Mouse (Mus musculus) neural tube, embryonic 13.5 days (tissue): ENCODE results near the gene Cldn1. TPM values are rescaled to one million over a fixed set of nuclear protein-coding genes. Genes with fewer than 3 reads are reported as not detected.

Source experiments
- ATAC-seq: fragments of 200-750 bp; cut with Nextera tagmentation; 2 replicates; pipeline ENCODE4 v1.8.0; 2017; ENCODE audit warnings: low read depth, mild to moderate bottlenecking, moderate TSS enrichment, moderate library complexity
- H3K27ac ChIP-seq: fragments of 300-500 bp; sonication (generic); replicated peaks from 2 replicates; pipeline ENCODE4 v1.5.1; 2015; ENCODE audit warnings: moderate library complexity, mild to moderate bottlenecking, inconsistent platforms
- H3K27me3 ChIP-seq: fragments of 300-500 bp; sonication (generic); 2 replicates; pipeline ENCODE4 v1.6.1; 2015; ENCODE audit warnings: mild to moderate bottlenecking, inconsistent platforms
- H3K36me3 ChIP-seq: fragments of 300-500 bp; sonication (generic); 2 replicates; pipeline ENCODE4 v1.6.1; 2015; ENCODE audit warnings: mild to moderate bottlenecking, inconsistent platforms
- H3K4me1 ChIP-seq: fragments of 300-500 bp; sonication (generic); replicated peaks from 2 replicates; pipeline ENCODE4 v1.6.1; 2015; ENCODE audit warnings: inconsistent platforms
- H3K4me2 ChIP-seq: fragments of 300-500 bp; sonication (generic); 2 replicates; pipeline ENCODE4 v1.6.1; 2015; ENCODE audit warnings: inconsistent platforms, mild to moderate bottlenecking, moderate library complexity
- H3K4me3 ChIP-seq: fragments of 300-500 bp; sonication (generic); 2 replicates; pipeline ENCODE4 v1.5.1; 2015; ENCODE audit warnings: mild to moderate bottlenecking, inconsistent platforms
- H3K9ac ChIP-seq: fragments of 300-500 bp; sonication (generic); 2 replicates; pipeline ENCODE4 v1.6.1; 2015; ENCODE audit warnings: moderate library complexity, mild to moderate bottlenecking, inconsistent platforms
- H3K9me3 ChIP-seq: fragments of 300-500 bp; sonication (generic); 2 replicates; pipeline ENCODE4 v1.6.1; 2016; ENCODE audit warnings: inconsistent platforms
- WGBS: fragments of 180-500 bp; shearing (Covaris S2); methylation state at CpG from one replicate; pipeline ENCODE4 v1.1.7; 2015; 5-methylcytosine and 5-hydroxymethylcytosine counted together
- polyA plus RNA-seq: library from polyadenylated mRNA; unstranded; fragments of >200 nt; fragmentation: Nextera tagmentation; extraction: Ambion mirVana; gene quantifications from 2 replicates; pipeline ENCODE4 v1.2.1, GENCODE M21; 2015

Gene Cldn1
- polyA plus RNA-seq: 4.6 and 5.6 TPM in 2 replicates

GRCm38 (mm10) chr16:26371325-26372053 lies at the start of gene Cldn1:
Gene Cldn1, minus strand, starts transcription at chr16:26371841.
- peak; percentile 76 for ATAC-seq
- peak within 1 kb of the TSS; percentile 81 for H3K4me2 ChIP-seq
- H3K4me1 ChIP-seq: peaks cover 8% of the 10 kb centered on the region
- H3K36me3 ChIP-seq: no peaks in the 10 kb centered on the region
- H3K27ac ChIP-seq: no peak within 1 kb of the TSS
- H3K9ac ChIP-seq: peak within 1 kb of the TSS; percentile 63
- peak within 1 kb of the TSS; percentile 46 for H3K4me3 ChIP-seq
- no peaks in the 10 kb centered on the region for H3K9me3 ChIP-seq
- peaks cover 3% of the 10 kb centered on the region; the same call in 1 of the 2 replicates for H3K27me3 ChIP-seq
- WGBS: 3% methylated on average over 33 of the region's 33 CpGs

DNA sequence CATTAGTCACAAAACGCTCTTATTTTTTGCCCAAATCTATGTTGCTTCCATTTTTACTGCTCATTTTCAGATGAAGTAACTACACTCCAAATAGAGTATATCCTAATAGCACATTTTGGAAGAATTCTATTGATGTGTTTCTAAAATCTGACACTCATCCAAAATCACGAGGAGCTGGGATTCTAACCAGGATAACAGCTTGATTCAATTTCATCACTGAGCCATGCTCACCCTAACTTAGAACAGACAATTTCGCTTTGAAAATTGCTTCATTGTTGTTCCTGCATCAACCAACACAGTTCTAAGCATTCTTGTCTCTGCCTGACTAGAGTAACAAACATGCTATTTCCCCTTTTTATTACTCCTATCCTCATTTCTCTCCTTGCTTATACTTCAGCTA lies 47.0 kb upstream of the Cldn1 start:
- Histone ChIP-seq H3K9me3 (no peaks in the 10 kb centered on the region), H3K4me1 (no peaks in the 10 kb centered on the region), H3K4me2 (no peak overlapping the region), H3K9ac (no peak overlapping the region), H3K27ac (no peak overlapping the region), H3K4me3 (no peak overlapping the region), H3K36me3 (no peaks in the 10 kb centered on the region), H3K27me3 (no peaks in the 10 kb centered on the region)
- 91% methylated on average over 3 of the region's 3 CpGs for WGBS
- no peak for ATAC-seq

DNA sequence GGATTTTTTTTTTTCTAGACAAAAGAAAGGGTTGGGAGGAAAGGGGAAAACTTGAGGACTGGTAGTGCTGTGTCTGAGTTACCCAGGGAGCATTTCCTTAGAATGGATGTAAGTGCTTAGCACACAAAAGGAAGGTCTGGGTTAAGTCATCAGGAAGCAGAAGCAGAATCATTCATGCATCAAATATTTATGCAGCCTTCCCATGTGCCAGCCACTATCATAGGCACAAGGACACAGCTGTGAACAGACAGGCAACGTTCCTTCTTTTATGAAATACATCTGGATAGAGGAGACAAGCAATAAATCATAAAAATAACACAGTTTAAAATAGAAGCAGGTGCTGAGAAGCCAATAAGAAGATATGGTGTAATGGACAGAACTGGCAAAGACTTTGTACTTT lies 32.4 kb upstream of the Cldn1 start:
- 20% methylated on average over 1 of the region's 1 CpGs for WGBS
- H3K4me2 ChIP-seq: no peak overlapping the region
- H3K9ac ChIP-seq: no peak overlapping the region
- no peaks in the 10 kb centered on the region for H3K27me3 ChIP-seq
- no peaks in the 10 kb centered on the region for H3K36me3 ChIP-seq
- H3K4me3 ChIP-seq: no peak overlapping the region
- ATAC-seq: no peak; the same call in 1 of the 2 replicates
- no peak overlapping the region for H3K27ac ChIP-seq
- H3K4me1 ChIP-seq: no peaks in the 10 kb centered on the region
- H3K9me3 ChIP-seq: no peaks in the 10 kb centered on the region

DNA sequence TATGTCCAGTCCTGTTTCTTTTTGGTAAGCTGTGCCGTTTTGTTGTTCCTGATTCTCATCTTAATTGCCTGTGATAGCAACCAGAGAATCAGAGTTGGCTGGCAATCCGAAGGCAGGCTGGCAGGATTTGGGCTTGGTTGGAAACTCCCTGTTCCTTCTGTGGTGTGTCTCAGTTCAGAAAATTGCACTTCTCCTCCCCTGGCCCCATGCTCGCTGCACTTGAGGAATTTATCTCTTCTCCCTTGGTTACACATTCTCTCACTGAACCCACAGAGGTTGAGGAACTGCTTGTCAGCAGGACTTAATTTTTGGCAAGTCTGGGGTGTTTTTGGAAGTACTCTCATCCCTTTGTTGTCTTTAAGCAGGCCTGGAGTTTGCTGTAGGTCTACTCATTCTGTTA lies 29.3 kb upstream of the Cldn1 start:
- Histone ChIP-seq H3K9ac (no peak overlapping the region), H3K36me3 (no peaks in the 10 kb centered on the region), H3K9me3 (no peaks in the 10 kb centered on the region), H3K27ac (no peak overlapping the region), H3K4me2 (no peak overlapping the region), H3K4me3 (no peak overlapping the region), H3K27me3 (no peaks in the 10 kb centered on the region), H3K4me1 (no peaks in the 10 kb centered on the region)
- 68% methylated on average over 3 of the region's 3 CpGs for WGBS
- ATAC-seq: no peak

DNA sequence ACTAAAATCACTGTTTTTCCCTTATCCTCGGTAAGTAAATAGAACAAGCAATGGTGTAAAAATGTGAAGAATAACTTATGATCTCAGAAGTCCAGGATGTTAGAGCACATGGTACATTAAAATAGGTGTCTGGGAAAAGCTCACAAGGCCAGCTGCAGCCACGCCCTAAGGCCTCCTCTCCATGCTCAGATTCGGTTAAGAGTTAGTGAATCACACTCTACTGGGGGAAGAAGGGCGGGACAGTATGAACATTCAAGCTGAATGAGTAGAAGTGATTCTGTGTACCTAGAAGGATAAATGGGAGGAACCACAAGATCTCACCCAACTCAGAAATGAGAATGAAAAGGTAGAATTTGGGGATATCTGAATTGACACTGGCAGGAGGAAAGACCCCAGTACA lies 28.9 kb upstream of the Cldn1 start:
- H3K9ac ChIP-seq: no peak overlapping the region
- ATAC-seq: no peak
- no peak overlapping the region for H3K4me3 ChIP-seq
- H3K4me1 ChIP-seq: no peaks in the 10 kb centered on the region
- no peaks in the 10 kb centered on the region for H3K36me3 ChIP-seq
- no peaks in the 10 kb centered on the region for H3K9me3 ChIP-seq
- H3K4me2 ChIP-seq: no peak overlapping the region
- H3K27me3 ChIP-seq: no peaks in the 10 kb centered on the region
- no peak overlapping the region for H3K27ac ChIP-seq
- 84% methylated on average over 4 of the region's 4 CpGs for WGBS

GRCm38 (mm10) chr16:26390936-26391335 lies 19.3 kb upstream of the Cldn1 start:
- 80% methylated on average over 4 of the region's 4 CpGs for WGBS
- Histone ChIP-seq H3K27ac (no peak overlapping the region), H3K27me3 (no peaks in the 10 kb centered on the region)

DNA sequence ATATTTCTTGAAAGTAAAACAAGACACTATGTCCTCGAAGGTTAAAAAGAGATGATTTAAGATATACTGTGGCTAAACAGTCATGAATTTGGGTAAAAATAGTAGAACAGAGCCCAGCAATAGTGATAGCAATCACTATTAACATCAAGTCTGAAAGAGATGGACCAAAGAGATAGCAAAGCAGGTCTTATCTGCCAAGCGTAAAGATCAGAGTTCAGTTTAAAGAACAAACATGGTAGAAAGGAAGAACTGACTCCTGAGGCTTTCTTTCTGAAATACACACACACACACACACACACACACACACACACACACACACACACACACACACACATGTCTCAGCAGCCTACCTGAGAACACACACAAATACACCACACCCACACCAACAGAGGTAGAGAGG lies 14.5 kb upstream of the Cldn1 start:
- 97% methylated on average over 2 of the region's 2 CpGs for WGBS

More at GRCm38 (mm10) chr16:26390936-26391335, 19.3 kb upstream of the Cldn1 start:
- H3K9me3 ChIP-seq: no peaks in the 10 kb centered on the region
- no peaks in the 10 kb centered on the region for H3K36me3 ChIP-seq
- H3K4me2 ChIP-seq: no peak overlapping the region
- H3K9ac ChIP-seq: no peak overlapping the region
- no peak overlapping the region for H3K4me3 ChIP-seq
- no peak for ATAC-seq
- no peaks in the 10 kb centered on the region for H3K4me1 ChIP-seq

DNA sequence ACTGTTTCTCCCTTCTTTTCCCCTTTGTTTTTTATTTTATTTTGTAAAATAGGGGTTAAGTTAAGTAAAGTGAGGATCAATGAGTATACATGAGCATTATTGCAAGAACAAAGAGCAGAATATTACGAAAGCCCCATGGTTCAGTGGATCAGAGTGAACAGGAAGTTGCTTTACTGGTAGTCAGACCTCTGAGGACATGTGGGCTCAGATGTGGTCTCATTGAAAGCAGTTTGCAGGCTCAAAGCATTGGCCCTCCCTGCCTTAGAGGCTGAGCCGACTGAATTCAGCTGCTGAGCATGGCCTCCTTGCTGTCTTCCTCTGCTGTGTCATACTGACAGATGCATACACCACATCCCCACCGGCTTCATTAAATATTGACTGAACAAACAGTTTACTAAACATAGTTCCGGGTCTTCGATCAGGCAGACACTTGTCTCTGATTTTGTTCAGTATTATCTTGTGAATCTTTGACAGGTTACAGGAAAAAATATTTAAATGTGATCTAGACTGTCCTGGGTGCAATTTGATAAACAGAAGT lies 12.5 kb upstream of the Cldn1 start:
- H3K36me3 ChIP-seq: no peaks in the 10 kb centered on the region
- H3K9me3 ChIP-seq: no peaks in the 10 kb centered on the region
- no peak for ATAC-seq
- no peak overlapping the region for H3K9ac ChIP-seq
- H3K4me2 ChIP-seq: no peak overlapping the region
- no peaks in the 10 kb centered on the region for H3K4me1 ChIP-seq
- H3K4me3 ChIP-seq: no peak overlapping the region
- H3K27ac ChIP-seq: no peak overlapping the region
- no peaks in the 10 kb centered on the region for H3K27me3 ChIP-seq
- 88% methylated on average over 5 of the region's 5 CpGs for WGBS

More for the DNA sequence above, 14.5 kb upstream of the Cldn1 start:
- Histone ChIP-seq H3K4me3 (no peak overlapping the region), H3K27ac (no peak overlapping the region), H3K27me3 (no peaks in the 10 kb centered on the region), H3K4me2 (no peak overlapping the region), H3K9ac (no peak overlapping the region), H3K9me3 (no peaks in the 10 kb centered on the region), H3K4me1 (no peaks in the 10 kb centered on the region), H3K36me3 (no peaks in the 10 kb centered on the region)
- ATAC-seq: no peak

GRCm38 (mm10) chr16:26377170-26377569 lies 5.5 kb upstream of the Cldn1 start:
- no peak for ATAC-seq
- Histone ChIP-seq H3K9ac (no peak overlapping the region), H3K27me3 (no peaks in the 10 kb centered on the region), H3K27ac (no peak overlapping the region), H3K4me1 (no peaks in the 10 kb centered on the region), H3K9me3 (no peaks in the 10 kb centered on the region), H3K36me3 (no peaks in the 10 kb centered on the region), H3K4me3 (no peak overlapping the region), H3K4me2 (no peak overlapping the region)
- 94% methylated on average over 5 of the region's 5 CpGs for WGBS

GRCm38 (mm10) chr16:26370127-26370526 lies 1.5 kb downstream of the Cldn1 start:
- WGBS: 97% methylated on average over 1 of the region's 1 CpGs
- H3K9me3 ChIP-seq: no peaks in the 10 kb centered on the region
- H3K4me2 ChIP-seq: no peak overlapping the region
- H3K4me1 ChIP-seq: peaks cover 8% of the 10 kb centered on the region
- H3K27ac ChIP-seq: no peak overlapping the region
- no peaks in the 10 kb centered on the region for H3K36me3 ChIP-seq
- no peak for ATAC-seq
- H3K4me3 ChIP-seq: no peak overlapping the region
- peaks cover 3% of the 10 kb centered on the region; the same call in 1 of the 2 replicates for H3K27me3 ChIP-seq
- H3K9ac ChIP-seq: no peak overlapping the region

- Histone ChIP-seq H3K4me3 (no peak overlapping the region), H3K27ac (no peak overlapping the region), H3K9ac (no peak overlapping the region), H3K36me3 (no peaks in the 10 kb centered on the region), H3K9me3 (no peaks in the 10 kb centered on the region), H3K27me3 (peaks cover 3% of the 10 kb centered on the region; the same call in 1 of the 2 replicates), H3K4me1 (peaks cover 8% of the 10 kb centered on the region), H3K4me2 (no peak overlapping the region)
- no peak for ATAC-seq
- WGBS: 89% methylated on average over 7 of the region's 7 CpGs
Measured at GRCm38 (mm10) chr16:26369044-26369730, 2.5 kb downstream of the Cldn1 start.

DNA sequence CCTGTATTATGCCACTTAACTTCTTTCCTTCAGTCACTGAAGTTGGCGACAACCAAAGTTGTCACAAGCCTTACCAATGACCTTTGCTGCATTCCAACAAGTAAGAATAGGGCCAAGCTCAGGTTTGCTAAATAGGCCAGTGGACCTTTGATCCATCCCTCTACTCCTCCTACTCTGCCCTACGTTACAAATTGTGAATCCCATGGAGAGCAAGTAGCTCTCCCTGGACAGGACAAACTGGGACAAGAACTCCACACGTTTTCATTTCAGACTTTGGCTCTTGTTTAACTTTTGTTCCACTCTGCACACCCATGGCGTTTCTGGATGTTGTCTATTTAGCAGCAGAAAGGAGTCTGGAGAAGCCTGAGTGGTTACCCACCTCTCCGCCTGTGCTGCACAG lies 3.5 kb downstream of the Cldn1 start:
- Histone ChIP-seq H3K9ac (no peak overlapping the region), H3K4me1 (peaks cover 8% of the 10 kb centered on the region), H3K4me3 (no peak overlapping the region), H3K36me3 (no peaks in the 10 kb centered on the region), H3K9me3 (no peaks in the 10 kb centered on the region), H3K4me2 (no peak overlapping the region), H3K27ac (no peak overlapping the region), H3K27me3 (peaks cover 3% of the 10 kb centered on the region; the same call in 1 of the 2 replicates)
- WGBS: 75% methylated on average over 5 of the region's 5 CpGs
- no peak for ATAC-seq
